Mouse (Mus musculus) bone marrow, adult 2 months (tissue): Measurements from ENCODE around the gene Usp1.

ENCODE experiments used
- CTCF ChIP-seq: fragments of 200-500 bp; IDR thresholded peaks from 2 replicates; pipeline ENCODE4 v1.5.1; 2011; ENCODE audit warnings: low read length, control low read depth; ENCODE audit not compliant: control insufficient read depth, insufficient read depth
- POLR2A ChIP-seq: fragments of 200-500 bp; IDR thresholded peaks from 2 replicates; pipeline ENCODE4 v1.6.1; 2011; ENCODE audit warnings: low read depth, mild to moderate bottlenecking, control low read depth, low read length, borderline replicate concordance; ENCODE audit not compliant: control insufficient read depth

DNA sequence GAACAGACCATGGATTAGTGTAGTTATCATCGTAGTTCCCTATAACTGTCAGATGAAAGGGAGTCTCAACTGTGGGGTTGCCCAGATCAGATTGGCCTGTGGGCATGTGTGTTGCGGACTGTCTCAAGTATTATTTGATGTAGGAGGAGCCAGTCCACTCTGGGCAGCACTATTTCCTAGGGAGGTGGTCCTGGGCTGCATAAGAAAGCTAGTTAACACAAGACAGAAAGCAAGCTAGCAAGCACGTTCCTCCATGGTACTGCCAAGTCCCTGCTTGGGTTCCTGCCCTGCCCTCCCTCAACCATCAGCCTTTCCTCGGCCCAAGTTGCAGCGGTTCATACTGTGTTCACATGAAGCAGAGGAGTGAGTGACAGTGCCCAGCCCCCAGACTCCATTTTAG, 13.4 kb upstream of the Usp1 start:
- TF ChIP-seq CTCF: no peak
- TF ChIP-seq POLR2A: no peak
